Mouse (Mus musculus) R1 (cell line): ENCODE results near the gene Ak2.
A peak's percentile ranks its signal among the peaks of the same experiment; 100 is the strongest.

Source experiments
- DNase-seq: peaks from one replicate; pipeline ENCODE4 v3.0.0-alpha.2; 2018; ENCODE audit warnings: low read depth, low spot score

Gene Ak2

DNA sequence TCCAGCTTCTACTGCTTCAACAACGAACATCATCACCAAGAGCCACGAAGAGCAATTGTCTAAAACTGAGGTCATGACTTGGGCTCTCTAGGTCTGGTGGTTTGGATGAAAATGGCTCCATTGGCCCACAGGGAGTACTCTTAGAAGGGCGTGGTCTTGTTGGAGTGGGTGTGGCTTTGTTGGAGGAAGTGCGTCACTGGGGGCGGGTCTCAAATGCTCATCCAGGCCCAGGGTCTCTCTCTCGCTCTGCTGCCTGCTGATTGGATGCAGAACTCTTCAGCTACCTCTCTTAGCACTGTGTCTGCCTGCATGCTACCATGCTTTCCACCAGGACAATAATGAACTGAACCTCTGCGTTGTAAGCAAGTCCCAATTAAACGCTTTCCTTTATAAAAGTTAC is 17.1 kb upstream of the Ak2 start:
- peak; percentile 97 for DNase-seq

DNA sequence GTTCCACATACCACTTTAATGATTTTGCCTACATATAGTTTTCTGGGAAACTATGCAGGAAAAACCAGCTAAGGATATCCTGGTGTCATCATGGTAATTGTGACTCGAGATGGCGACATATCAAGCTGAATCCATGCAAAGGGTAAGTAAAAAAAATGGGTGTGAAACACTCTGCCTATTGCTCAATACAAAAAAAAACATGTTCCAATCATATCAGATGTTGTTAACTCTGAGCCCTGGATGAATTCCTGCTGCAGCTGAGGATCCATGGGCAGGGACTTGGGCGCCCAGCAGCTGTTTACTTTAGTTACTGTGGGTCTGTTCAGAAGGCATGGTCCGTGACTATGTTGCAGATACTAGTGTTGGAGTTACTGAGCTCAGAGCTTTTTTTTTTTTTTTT is 15.2 kb upstream of the Ak2 start:
- no peak for DNase-seq

DNA sequence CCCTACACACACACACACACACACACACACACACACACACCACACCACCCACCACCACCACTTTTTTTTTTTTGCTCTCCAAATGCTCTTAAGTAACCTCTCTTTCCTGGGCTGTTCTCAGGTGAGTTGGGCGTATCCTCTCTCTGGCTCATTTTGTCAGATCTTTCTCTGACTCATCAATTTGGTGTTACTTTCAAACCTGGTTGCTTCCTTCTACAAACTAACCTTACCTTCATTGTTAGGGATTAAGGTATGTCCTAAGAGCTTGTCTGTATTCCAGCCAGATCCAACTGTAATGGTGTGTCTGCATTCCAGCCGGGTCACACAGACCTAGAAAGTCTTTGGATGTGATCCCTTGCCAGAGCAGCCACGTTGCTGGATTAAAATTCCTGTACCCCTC is 14.5 kb upstream of the Ak2 start:
- DNase-seq: no peak

DNA sequence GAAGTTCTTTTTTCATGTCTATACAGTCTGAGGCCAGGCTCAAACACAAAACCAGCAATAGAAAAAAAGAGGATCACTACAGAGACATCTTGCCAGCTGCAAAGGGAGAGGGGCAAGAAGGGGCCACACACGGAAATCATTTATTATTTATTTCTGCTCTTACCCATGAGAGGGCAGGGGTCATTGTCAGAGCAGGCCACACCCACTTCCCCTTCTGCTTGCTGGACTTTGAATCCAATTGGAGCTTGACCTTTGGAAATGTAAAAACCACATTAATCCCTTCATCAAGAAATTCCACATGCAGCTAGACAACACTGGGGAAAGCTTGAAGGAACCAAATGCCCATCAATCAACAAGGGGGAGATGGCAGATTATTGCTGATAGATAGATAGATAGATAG is 13.1 kb upstream of the Ak2 start:
- no peak for DNase-seq

DNA sequence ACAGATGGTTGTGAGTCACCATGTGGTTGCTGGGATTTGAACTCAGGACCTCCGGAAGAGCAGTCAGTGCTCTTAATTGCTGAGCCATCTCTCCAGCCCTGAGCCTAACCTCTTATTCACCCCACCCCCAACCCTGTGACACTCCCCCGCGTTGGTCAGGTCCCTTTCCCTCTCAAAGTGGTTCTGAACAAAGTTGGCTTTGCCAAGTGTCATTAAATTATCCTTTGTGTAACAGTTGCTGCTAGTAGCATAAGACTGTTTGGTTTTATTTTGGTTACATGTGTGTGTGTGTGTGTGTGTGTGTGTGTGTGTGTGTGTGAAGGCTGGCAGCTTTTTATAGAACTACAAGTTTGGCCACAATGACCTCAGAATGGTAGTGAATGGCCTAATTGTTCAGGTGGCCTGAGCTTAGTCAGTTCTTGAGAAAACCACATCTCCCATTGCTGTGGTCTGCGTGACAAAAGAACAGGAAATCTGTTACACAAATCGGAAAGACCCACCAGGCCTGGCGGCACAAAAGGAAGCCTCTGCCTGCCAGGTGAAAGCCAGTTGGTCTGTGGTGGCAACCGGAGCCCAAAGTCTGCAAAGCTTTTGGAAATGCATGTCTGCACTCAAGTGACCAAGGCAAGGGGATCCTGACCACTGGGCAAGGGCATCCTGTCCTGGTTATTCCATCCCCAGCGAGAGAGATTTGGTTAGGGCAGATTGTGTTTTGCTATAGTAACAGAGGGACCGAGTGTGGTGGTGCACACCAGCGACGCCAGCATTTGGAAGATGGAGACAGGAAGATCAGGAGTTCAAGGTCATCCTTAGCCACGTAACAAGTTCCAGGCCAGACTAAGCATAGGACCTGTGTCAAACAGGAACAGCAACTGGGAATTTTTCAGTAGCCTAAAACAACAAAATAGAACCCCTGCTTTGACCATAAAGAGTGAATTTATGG is 10.6 kb upstream of the Ak2 start:
- peak; percentile 87 for DNase-seq

DNA sequence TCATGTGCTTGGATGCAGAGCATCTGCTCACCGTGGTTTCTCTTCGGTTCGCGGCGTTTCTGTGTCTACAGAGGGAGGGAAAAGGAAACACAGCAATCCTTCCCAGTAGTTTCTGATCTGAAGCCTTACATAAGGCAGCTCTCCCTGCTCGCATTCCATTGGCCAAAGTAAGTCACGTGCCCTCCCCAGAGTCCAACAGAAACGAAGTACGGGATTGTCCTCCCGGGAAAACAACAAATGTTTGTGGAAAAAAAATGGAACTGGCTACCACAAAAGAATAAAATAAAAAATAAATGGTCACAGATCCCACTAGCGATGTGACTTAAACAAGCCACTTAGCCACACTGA is 10.0 kb upstream of the Ak2 start:
- peak; percentile 86 for DNase-seq

DNA sequence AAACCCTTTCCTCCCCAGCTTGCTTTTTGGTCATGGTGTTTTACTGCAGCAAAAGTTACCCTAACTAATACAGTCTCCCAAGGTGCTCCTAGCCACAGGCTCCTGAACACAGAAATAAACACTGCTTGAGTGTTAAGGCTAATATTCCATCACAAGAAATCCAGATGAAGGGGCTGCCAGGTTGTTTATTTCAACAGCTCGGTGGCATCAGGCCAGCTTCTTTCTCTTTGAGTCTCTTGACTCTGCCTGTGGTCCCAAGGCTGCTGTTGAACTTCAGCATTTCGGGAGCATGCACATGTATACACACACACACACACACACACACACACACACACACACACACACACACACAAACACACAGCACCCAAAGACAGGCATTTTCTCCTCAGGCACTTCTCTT is 8.6 kb upstream of the Ak2 start:
- no peak for DNase-seq

DNA sequence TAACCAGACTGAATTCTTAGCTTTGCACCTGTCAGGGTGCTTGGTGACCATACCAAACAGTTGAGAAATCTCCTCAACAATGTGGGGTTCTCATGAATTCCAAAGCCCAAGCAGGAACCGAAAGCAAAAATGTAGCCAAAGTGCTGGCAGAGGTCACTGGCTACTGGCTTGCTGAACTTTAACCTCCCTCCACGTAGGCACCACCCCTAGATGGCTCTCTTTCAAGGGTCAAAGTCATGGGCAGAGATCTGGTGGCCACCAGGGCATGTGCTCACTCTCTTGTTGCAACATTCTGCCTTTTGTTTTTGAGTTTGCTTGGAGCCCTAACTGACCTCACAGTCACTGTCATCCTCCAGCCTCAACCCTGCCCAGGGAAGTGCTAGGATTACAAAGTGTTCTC is 8.1 kb upstream of the Ak2 start:
- DNase-seq: no peak

DNA sequence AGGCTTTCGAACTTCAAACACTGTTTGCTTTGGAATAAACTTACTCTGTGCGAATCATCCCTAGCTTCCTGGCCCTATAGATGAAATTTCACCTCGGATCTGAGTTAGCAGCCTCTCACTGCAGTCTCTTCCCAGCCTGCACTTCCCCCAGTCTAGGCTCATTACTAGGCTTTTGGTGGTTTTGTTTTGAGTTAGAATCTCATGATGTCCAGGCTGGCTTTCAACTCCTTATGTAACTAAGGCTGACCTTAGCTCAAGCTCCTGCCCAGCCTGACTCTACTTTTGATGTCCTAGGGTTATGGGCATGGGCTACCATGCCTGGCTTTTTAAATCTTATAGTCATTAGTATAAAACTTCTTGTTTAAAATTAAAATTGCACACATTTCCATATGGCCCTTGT is 7.2 kb upstream of the Ak2 start:
- DNase-seq: no peak

DNA sequence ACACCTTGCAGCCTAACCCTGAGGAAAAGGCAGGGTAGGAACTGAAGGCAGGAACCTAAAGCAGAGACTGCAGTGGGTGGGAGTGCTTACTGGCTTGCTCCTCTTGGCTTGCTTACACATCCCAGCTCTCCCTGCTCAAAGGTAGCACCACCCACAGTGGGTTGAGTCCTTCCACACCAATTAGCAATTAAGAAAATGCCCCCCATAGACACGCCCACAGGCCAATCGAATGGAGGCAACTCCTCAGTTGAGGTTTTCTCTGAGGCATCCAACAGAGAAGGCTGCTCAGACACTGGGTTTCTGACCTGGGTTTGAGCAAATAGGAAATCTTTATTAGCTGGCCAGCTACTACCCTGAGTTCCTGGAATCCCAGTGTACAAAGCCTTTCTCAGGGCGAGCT is 2.8 kb upstream of the Ak2 start:
- peak; percentile 90 for DNase-seq

DNA sequence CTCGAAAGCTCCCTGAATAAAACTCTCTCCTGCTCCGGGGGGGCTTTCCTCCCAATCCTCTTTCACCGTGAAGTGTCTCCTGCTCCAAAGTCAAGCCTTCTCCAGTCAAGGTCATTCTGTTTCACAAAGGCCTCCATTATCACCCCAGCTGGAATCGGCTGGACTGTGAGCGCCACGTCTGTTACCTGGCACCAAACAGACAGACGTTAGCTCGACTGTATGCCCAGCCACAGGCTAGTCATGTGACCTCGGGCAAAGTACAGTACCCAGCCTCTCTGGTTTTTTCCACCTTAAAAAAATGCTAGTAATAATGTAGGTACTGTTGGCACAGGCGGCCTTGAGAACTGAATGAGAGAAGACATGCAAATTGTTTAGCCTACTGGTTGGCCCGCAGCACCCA is 2.1 kb upstream of the Ak2 start:
- DNase-seq: peak; percentile 49

DNA sequence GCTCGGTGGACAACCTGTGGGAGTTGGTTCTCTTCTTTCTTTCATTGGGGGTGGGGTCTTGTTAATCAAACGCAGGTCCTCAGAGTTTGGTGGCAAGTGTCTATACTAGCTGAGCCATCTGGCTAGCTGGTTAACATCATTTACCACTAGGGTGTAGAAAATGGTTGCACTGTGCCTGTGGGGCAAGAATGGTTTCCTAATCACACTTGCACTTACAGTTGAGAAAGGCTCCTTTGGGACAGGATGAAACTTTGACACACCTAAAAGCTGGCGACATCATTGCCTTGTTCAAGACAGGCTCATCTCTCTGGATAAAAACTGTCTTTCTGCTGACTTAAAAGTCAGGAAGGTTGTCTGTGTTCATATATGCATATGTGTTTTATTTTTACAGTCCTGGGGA is 418 bp downstream of the Ak2 start:
- no peak for DNase-seq

DNA sequence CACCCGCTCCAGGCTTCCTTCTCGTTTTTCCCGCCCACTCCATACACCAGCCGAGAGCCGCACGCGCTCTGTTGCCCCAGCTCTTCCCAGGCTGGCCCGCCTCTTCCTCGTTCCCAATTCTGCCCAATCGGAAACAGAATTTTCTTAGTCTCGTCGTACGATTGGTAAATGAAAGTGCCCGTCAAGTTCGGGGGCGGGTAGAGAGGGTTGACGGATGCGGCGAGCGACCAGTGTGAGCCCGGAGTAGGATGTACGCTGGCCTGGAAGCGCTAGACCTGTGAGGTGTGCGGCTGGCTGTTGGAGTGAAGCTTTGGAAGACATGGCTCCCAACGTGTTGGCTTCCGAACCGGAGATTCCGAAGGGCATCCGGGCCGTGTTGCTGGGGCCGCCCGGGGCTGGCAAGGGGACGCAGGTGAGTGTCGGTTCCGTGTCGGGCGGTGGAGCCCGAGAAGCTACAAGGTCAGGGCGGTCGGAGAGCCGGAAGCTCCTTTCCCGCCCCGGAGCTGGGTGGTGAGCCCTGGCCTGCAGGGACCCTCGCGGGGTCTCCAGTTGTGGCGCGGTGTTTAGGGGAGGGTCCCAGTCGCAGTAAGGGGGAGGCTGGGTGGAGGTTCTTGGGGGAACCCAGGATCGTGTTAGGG is 1.4 kb downstream of the Ak2 start:
- DNase-seq: peak; percentile 98

DNA sequence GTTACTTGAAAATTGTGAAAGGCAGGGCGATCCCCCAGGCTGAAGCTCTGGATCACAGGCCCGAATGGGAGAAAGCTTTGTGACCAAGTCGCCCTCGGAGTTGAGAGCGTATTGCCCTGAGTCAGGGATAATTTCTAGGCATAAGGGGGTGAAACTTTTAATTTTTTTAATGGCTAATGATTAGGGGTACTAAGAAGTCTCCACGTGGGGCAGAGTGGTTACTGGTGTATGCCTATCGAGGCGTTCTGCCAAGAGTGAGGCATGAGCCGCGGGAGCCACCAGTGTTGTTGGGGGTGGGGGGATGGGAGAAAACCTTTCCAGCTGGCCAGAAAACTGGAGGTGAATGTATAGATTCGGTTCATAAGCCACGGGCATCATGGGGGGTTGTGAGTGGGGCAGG is 1.9 kb downstream of the Ak2 start:
- DNase-seq: no peak

DNA sequence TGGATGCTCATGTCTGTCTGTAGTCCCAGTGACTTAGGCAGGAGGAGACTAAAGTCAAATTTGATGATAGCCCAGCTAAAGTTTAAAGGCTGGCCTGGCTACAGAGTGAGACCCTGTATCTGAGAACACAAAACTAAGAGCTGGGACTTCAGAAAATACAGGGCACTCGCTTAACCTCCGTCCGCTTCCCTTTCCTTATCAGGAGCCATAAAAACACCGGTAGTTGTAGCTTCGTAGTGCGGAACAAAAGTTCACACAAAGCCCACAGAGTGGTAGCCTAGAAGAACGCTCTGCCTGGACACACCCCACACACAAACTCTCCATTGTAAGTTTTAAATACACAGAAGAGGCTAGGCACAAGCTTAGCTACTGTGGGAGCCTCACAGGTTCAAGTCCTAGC is 3.5 kb downstream of the Ak2 start:
- no peak for DNase-seq

DNA sequence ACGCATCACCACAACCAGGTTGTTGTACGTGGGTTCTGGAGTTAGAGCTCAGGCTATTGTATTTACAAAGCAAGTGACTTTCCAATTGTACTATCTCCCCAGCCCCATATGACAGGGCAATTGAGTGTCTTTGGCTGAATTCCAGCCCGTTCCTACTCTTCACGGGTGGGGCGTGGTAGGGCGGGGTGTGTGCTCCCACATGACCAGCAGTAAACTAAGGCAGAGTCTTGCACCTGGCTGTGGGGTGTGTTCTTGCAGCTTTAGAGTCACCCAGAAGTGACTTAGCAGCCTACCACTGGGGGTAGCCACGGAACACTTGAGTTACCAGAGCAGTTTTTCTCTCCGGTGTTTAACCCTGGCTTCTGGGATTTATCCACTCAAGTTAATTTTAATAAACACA is 5.5 kb downstream of the Ak2 start:
- peak; percentile 79 for DNase-seq

DNA sequence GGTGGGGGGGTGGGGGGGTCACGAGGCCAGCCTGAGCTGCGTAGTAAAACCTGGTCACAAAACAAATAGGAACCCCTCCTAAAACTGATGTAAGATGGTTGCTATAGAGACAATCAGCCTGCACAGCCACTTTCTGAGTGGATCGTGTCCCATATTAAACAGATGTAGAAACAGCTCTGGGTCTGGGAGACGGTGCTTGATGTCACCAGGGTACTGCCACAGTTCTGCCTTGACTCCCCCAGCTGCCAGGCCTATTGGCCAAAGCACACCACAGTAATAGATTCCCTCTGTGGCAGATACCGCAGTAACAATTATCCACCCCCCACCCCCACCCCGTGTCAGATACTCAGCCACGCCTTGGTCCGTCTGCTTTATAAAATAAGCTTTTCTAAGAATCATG is 6.6 kb downstream of the Ak2 start:
- DNase-seq: no peak

DNA sequence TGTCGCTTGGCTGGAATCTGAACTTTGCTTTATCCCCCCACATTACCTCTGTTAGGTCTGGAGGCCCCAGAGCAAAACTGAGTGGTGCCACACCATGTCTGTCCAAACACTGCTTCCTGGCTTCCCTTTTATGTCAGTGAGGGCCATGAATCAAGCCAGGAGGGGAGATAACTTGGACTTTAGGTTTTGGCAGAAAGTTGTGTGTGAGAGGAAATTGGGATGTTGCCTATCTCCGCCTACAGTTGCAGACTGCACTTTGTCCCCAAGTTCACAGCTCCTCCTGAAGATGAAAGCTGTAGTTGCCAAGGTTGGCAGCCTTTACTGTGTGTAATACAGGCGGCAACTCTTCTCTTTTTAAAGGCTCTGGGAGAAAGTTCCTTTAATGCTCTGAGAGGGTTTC is 9.0 kb downstream of the Ak2 start:
- no peak for DNase-seq

DNA sequence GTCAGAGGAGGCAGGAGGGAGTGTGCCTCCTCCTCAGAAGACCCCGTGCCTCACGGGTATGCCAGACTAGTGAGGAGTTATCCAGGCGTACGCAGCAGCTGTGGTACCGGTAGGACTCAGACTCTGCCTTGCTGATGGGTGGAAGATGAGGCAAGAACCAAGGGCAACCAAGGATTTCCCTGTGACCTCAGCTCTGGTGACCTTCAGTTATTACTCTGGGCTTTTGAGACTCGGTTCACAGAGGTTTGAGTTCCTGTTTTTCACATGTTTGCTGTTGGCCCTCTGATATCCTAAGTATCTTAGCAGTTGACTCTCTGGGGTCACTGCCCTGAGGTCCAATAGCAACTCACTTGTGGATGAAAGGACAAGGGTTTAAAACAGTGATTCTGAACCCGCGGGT is 12.0 kb downstream of the Ak2 start:
- no peak for DNase-seq

DNA sequence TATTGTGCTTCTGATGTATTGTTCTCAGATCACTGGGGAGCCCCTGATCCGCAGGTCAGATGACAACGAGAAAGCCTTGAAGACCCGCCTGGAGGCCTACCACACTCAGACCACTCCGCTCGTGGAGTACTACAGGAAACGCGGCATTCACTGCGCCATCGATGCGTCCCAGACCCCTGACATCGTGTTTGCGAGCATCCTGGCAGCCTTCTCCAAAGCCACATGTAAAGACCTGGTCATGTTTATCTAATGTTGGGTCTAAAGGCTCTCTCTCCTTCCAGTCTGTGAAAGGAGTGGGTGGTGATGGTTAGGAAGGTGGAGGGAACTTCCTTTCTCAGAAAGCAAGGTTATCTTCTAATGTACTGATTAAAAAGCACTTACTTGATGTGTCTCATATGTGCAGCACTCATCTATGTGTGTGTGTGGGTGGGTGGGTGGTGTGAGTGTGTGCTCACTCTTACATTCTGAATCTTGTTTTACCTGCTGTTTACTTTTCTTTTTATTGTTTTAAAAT is 16.3 kb downstream of the Ak2 start:
- no peak for DNase-seq

DNA sequence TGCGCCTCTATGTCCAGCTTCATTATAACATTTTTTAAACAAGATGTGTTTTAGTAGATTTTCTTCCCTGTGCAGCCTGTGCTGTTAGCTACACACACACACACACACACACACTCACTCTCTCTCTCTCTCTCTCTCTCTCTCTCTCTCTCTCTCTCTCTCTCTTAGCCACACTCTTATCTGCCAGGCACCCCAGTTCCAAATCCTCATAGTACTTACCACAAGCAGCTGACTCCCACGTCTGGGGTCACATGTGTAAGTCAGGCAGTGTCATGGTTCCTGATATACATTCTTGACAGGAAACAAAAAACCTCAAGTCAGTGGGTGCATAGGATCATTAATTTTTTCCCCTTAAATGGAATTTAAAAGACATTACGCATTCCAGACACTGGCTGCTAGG is 16.9 kb downstream of the Ak2 start:
- no peak for DNase-seq

DNA sequence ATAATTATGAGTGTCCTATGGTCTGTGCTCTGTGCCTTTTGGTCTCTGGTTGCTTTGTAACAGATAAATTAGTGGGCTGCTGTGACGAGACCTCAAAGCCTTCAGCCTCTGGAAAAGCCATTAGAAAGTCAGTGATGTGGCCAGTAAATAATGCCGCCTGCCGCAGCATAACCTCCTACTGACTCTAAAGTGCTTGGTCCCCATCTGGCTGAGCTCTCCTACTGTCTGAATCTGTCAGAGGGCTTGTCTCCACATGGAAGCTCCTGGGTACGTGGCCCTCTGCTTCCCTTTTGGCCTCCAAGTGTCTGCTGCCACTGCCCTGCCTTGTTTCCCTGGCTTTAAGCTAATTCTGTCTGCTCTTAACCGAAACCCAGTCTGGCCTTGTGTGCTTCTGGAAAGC is 17.8 kb downstream of the Ak2 start:
- no peak for DNase-seq

DNA sequence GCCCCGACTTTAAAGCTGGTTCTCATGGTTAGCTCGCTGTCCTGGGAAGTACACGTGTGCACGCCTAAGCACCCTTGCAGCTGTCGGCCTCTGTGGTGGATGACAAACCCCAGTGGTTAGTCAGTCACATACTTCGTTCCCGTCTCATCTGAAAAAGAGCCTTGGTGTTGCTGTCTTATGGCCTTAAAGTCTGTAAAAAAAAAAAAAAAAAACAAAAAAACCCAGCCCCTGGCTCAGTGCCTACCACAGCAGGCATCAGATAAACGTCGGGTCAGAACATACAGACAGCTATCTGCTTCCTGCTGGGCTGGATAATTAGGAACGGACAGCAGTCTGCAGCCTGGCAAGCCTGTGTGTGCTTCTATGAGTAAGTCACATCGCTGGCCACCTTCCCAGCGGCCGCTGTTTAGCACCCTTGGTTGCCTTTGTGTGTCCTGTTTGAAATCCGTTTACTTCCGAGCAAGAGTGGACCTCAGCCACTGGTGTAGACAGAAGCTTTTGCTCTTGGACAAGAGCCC is 19.9 kb downstream of the Ak2 start:
- no peak for DNase-seq
